Mouse (Mus musculus): ENCODE data around the gene Efcab3.

The Efcab3 gene

DNA sequence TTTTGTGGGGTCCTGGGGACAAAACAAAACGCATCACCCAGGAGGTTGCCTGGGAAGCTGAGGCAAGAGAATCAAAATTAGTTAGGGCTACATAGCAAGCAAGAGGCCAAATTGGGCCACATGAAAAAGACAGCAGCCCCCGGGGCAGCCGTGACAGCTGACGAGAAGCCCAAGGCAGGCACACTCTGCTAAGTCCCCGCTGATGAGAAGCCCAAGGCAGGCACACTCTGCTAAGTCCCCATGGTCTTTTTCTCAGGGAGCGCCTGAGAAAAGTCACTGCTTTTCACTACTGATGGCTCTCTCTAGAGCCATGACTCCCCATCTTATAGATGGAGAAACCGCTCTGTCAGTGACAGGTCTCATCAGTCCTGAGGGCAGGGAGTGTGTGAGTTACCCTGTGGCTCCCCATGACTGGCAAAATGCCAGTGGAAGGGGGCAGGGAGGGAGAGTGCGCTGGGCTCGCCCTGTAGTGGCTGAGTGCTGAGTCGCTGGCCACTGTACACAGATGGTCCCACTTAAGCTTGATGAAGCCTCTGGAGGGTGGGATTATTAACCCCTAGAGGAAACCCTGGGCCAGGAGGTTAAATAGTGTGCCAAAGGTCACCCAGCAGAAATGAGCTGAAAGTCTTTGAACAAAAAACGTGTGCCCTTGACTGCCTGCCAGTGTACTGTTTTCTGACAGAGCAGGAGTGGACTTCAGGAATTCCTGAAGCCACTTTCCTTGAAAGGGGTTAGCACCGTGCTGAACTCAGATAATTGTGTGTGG lies 89.9 kb downstream of the Efcab3 start:
- Histone ChIP-seq H3K27me3 (ENCODE audit: control insufficient read depth, insufficient read depth, low read length, poor library complexity, severe bottlenecking) (no peaks in the 10 kb centered on the region), H3K36me3 (ENCODE audit: control insufficient read depth, insufficient read depth, low read length, poor library complexity, severe bottlenecking) (no peaks in the 10 kb centered on the region)
- no peak for DNase-seq (ENCODE audit: low read depth, low spot score)

DNA sequence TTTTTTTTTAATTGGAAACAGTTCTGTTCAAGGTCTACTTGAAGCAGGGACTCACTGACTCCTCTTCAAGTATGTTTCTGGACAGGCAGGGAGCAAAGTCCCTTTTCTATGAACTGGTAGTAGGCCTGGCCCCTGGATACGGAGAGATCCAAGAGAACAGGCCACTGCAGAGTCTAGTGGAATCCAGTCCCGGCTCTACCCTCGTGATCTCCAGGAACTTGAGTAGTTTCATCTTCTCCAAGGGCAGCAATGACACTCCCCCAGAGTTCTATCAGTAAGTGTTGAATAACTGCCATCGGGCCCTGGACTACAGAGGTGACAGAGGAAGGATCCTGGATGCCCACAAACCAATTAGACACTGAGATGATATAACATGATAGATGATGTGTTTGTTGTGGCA lies 92.5 kb downstream of the Efcab3 start:
- no peaks in the 10 kb centered on the region for H3K27me3 ChIP-seq (ENCODE audit: control insufficient read depth, insufficient read depth, low read length, poor library complexity, severe bottlenecking)
- no peaks in the 10 kb centered on the region for H3K36me3 ChIP-seq (ENCODE audit: control insufficient read depth, insufficient read depth, low read length, poor library complexity, severe bottlenecking)
- DNase-seq (ENCODE audit: low read depth, low spot score) = no peak

DNA sequence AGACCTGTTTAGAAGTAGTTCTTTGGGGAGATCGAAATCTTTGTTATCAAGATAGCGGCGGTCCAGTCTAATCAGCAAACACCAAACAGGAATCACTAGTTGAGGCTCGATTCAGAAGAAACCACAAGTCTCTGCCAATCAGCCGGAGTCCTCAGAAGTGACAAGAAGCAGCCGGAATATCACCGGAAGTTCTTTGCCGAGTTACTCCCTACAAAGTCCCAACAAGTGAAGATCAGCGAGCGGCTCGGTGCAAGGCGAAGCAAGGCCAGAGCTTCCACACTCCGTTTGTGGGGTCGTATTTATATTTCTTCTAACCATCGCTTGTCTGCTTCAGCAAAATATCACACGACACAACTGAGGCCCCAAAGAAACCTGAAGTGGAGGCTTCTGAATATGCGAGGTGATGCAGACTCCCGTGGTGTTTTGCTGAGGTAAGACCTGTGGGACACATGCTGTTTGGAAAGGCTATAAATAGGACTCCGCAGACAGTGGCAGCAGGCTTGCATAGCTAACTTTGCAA lies 93.4 kb downstream of the Efcab3 start:
- Histone ChIP-seq H3K27me3 (ENCODE audit: control insufficient read depth, insufficient read depth, low read length, poor library complexity, severe bottlenecking) (no peaks in the 10 kb centered on the region), H3K36me3 (ENCODE audit: control insufficient read depth, insufficient read depth, low read length, poor library complexity, severe bottlenecking) (no peaks in the 10 kb centered on the region)
- DNase-seq (ENCODE audit: low read depth, low spot score) = no peak

DNA sequence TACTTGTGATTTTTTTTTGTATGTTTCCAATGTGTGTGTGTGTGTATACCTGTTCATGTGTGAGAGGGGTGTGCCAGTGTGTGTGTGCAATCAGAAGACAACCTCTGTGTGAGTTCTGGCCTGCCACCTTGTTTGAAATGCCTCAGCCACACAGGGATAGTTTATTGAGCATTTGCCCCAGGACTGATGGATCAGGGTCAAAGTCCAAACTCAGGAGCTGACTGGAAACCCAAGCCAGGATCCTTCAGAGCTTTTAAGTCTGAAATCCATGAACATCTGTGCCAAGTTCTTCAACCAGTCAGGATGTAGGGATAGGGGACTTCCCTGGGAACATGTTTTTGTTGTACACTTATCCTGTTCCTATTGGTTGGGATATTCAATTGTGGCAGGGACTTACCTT lies 94.7 kb downstream of the Efcab3 start:
- DNase-seq (ENCODE audit: low read depth, low spot score) = no peak
- Histone ChIP-seq H3K27me3 (ENCODE audit: control insufficient read depth, insufficient read depth, low read length, poor library complexity, severe bottlenecking) (no peaks in the 10 kb centered on the region), H3K36me3 (ENCODE audit: control insufficient read depth, insufficient read depth, low read length, poor library complexity, severe bottlenecking) (no peaks in the 10 kb centered on the region)

DNA sequence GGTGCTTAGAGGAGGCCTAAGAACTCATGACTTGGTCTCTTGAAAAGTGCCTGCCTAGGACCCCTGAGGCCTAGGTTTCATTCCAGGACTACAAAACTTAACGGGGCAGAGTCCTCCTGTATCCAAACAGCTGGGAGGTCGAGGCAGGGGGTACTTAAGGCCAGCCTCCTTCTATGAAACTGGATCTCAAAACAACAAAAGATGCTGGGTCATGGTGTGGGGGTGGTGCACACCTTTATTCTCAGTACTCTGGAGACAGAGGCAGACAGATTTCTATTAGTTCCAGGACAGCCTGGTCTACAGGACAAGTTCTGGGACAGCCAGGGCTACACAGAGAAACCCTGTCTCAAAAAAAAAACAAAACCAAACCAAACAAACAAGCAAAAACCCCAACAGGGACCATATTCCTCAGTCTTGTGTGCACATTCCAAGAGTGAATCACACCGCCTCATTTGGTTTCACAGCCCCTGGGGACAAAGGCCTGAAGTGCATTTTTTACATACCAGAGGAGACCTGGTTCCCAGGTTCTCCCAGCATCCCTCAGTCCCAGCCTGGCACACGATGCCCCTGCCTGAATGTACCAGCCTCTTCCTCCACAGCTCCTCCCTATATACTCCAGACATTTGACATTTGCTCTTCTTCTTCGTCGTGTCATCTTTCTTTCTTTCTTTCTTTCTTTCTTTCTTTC lies 96.4 kb downstream of the Efcab3 start:
- Histone ChIP-seq H3K27me3 (ENCODE audit: control insufficient read depth, insufficient read depth, low read length, poor library complexity, severe bottlenecking) (no peaks in the 10 kb centered on the region), H3K36me3 (ENCODE audit: control insufficient read depth, insufficient read depth, low read length, poor library complexity, severe bottlenecking) (no peaks in the 10 kb centered on the region)
- no peak for DNase-seq (ENCODE audit: low read depth, low spot score)

DNA sequence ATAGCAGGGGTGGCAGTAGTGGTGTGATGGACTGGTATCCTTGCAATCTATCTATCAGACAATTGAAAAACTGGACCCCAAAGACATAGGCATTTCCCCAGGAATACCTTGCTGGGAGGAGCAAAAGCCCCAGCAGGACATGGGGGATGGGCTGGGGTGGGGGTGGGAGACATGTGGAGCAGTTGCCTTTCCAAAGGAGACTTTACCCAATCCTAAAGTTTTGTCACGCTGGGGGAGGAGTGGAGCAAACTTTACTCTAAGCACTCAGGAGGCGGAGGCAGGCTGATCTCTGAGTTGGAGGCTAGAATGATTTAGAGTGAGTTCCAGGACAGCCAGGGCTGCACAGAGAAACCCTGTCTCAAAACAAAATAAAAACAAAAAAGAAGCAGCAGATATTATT lies 98.0 kb downstream of the Efcab3 start:
- no peak for DNase-seq (ENCODE audit: low read depth, low spot score)
- Histone ChIP-seq H3K27me3 (ENCODE audit: control insufficient read depth, insufficient read depth, low read length, poor library complexity, severe bottlenecking) (no peaks in the 10 kb centered on the region), H3K36me3 (ENCODE audit: control insufficient read depth, insufficient read depth, low read length, poor library complexity, severe bottlenecking) (no peaks in the 10 kb centered on the region)

DNA sequence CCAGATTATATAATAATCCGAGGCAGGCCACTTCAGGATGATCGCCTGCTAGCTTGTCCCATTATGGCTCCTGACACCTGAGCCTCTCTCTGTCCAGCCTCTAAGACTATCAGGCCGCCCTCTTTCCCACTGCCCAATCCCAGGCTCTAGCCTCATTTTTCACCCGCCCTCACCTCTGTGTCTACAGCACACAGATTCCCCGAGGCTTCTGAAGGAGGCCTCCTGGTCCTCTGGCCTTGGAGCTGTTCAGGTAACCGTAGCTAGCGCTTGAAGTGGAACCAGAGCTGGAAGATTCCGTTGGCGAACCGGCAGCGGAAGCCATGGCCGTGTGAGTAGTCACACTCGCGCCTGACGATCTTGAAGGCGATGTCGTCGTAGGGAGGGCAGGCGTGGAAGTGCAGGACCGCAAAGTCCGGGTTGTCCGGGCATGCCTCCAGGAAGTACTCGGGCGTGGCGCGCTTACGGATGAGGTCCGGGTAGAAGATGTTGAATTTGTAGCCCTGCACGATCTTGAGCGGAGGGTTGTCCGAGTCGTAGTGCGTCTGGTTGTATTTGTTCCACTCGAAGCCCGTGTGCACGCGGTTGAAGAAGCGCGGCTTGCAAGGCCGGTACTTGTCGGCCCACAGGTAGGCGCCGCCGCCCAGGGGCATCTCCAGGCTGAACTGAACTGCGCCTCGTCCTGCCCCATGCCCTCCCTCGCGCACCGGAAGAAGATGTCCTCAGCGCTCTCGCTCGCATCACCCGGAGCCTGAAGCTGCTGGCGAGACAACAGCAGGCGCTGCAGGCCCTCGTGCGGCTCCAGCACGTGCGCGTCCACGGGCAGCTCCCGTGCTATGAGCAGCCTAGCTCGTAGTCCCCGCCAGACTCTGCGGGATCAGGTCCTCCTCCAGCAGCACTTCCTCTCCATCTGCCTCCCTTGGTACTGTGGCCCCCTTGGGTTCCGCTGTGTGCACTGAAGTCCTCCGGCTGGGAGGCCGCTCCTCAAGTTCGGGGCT lies 101.4 kb downstream of the Efcab3 start:
- H3K27me3 ChIP-seq (ENCODE audit: control insufficient read depth, insufficient read depth, low read length, poor library complexity, severe bottlenecking) = no peaks in the 10 kb centered on the region
- DNase-seq (ENCODE audit: low read depth, low spot score) = no peak
- no peaks in the 10 kb centered on the region for H3K36me3 ChIP-seq (ENCODE audit: control insufficient read depth, insufficient read depth, low read length, poor library complexity, severe bottlenecking)

DNA sequence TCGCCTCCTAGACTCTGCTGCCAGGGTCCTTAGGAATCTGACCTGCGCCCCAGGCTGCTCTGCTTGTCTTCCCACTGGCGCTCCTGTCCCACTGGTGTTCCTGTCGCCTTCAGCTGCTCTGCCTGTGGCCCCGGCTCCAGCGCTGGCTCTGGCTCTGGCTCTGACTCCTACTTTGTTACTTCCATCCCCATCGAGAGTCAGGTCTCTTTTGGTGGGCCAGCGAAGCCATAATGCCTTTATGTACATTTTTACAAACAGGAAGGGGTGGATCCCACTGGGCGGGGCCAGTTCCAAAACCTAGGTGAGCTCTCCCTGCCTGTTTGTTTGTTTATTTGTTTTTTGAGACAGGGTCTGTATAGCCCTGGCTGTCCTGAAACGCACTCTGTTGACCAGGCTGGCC lies 103.4 kb downstream of the Efcab3 start:
- DNase-seq (ENCODE audit: low read depth, low spot score) = no peak
- no peaks in the 10 kb centered on the region for H3K27me3 ChIP-seq (ENCODE audit: control insufficient read depth, insufficient read depth, low read length, poor library complexity, severe bottlenecking)

More for the DNA sequence above, 103.4 kb downstream of the Efcab3 start:
- no peaks in the 10 kb centered on the region for H3K36me3 ChIP-seq (ENCODE audit: control insufficient read depth, insufficient read depth, low read length, poor library complexity, severe bottlenecking)

Data from splenic B cell, adult 2 months (primary cell).